Mouse (Mus musculus): Measurements from ENCODE around the gene Memo1. TPM values are rescaled to one million over a fixed set of nuclear protein-coding genes. Genes with fewer than 3 reads are reported as not detected.
"Not testable (repeated sequence)": the region's sequence is repeated elsewhere in the genome, so short reads cannot be mapped to it uniquely, and the experiment has no call there.

The Memo1 gene
- polyA plus RNA-seq, 1 experiment, result 111 TPM

GRCm38 (mm10) chr17:74265636-74266035, 29.7 kb downstream of the Memo1 start:
- TF ChIP-seq POLR2A (IDR thresholded peaks at IDR 0.05; ENCODE audit: low read depth, low read length) (no peak), CTCF (IDR thresholded peaks at IDR 0.05; ENCODE audit: borderline replicate concordance, insufficient read depth, low read length) (no peak)

GRCm38 (mm10) chr17:74265156-74265505, 30.2 kb downstream of the Memo1 start:
- peak overlapping the region; percentile 66 for H3K27ac ChIP-seq (ENCODE audit: insufficient read depth, low read length)
- TF ChIP-seq POLR2A (IDR thresholded peaks at IDR 0.05; ENCODE audit: low read depth, low read length) (no peak), CTCF (IDR thresholded peaks at IDR 0.05; ENCODE audit: borderline replicate concordance, insufficient read depth, low read length) (no peak)

More at GRCm38 (mm10) chr17:74265636-74266035, 29.7 kb downstream of the Memo1 start:
- no peak overlapping the region for H3K4me3 ChIP-seq (ENCODE audit: insufficient read depth, low read length)
- H3K4me1 ChIP-seq (ENCODE audit: control insufficient read depth, insufficient read depth, low read length), result peaks cover 12% of the 10 kb centered on the region
- peak overlapping the region; percentile 66 for H3K27ac ChIP-seq (ENCODE audit: insufficient read depth, low read length)

DNA sequence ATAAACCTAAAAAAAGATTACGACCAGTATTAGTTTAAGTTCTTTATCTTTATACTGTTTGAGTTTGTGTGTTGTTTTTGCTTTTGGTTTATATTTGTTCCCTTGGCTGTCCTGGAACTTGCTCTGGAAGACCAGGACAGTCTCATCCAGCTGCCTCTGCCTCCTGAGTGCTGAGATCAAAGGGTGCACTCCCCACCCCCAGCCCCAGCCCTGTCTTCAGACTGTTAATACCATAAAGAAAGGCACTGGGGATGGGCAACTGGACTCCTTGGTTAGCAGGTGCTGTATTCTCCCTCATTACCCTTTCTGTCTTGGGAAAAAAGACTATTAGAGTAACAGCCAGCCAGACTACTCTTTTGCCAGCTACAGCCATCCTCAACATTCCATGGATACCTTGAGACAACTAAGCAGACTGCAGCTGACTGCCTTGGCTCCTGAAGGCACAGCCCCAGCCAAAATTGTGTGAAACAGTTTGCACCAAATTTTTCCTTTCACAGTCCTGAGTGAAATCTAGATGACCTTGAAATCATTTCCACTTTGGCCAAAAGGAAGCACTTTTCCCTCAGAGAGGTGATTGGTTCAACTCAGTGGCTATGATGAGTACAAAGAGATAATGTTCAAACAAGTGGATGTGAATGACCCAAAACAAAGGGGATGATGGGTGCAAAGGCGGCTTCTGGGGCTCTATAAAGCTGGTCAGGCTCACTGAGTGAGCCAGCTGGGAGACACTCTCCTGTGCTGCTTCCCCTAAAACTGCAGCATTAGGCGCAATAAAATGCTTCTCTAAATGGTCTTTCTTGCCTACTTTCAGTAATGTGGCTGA, 30.8 kb downstream of the Memo1 start:
- TF ChIP-seq POLR2A (IDR thresholded peaks at IDR 0.05; ENCODE audit: low read depth, low read length), result no peak
- no peak for TF ChIP-seq CTCF (IDR thresholded peaks at IDR 0.05; ENCODE audit: borderline replicate concordance, insufficient read depth, low read length)
- H3K27ac ChIP-seq (ENCODE audit: insufficient read depth, low read length), result peak overlapping the region; percentile 66
- peaks cover 12% of the 10 kb centered on the region for H3K4me1 ChIP-seq (ENCODE audit: control insufficient read depth, insufficient read depth, low read length)
- H3K4me3 ChIP-seq (ENCODE audit: insufficient read depth, low read length), result no peak overlapping the region

More at GRCm38 (mm10) chr17:74265156-74265505, 30.2 kb downstream of the Memo1 start:
- Histone ChIP-seq H3K4me3 (ENCODE audit: insufficient read depth, low read length) (no peak overlapping the region), H3K4me1 (ENCODE audit: control insufficient read depth, insufficient read depth, low read length) (peaks cover 12% of the 10 kb centered on the region)

- Histone ChIP-seq H3K4me3 (ENCODE audit: insufficient read depth, low read length) (no peak overlapping the region), H3K4me1 (ENCODE audit: control insufficient read depth, insufficient read depth, low read length) (peaks cover 12% of the 10 kb centered on the region), H3K27ac (ENCODE audit: insufficient read depth, low read length) (no peak overlapping the region)
- TF ChIP-seq POLR2A (IDR thresholded peaks at IDR 0.05; ENCODE audit: low read depth, low read length) (no peak), CTCF (IDR thresholded peaks at IDR 0.05; ENCODE audit: borderline replicate concordance, insufficient read depth, low read length) (no peak)
Measured at GRCm38 (mm10) chr17:74262415-74262814, 32.9 kb downstream of the Memo1 start.

GRCm38 (mm10) chr17:74245284-74245683, 50.0 kb downstream of the Memo1 start:
- TF ChIP-seq POLR2A (IDR thresholded peaks at IDR 0.05; ENCODE audit: low read depth, low read length), result no peak
- no peak for TF ChIP-seq CTCF (IDR thresholded peaks at IDR 0.05; ENCODE audit: borderline replicate concordance, insufficient read depth, low read length)
- H3K4me3 ChIP-seq (ENCODE audit: insufficient read depth, low read length), result no peak overlapping the region

GRCm38 (mm10) chr17:74242788-74243187, 52.5 kb downstream of the Memo1 start:
- Histone ChIP-seq H3K27ac (ENCODE audit: insufficient read depth, low read length) (no peak overlapping the region), H3K4me1 (ENCODE audit: control insufficient read depth, insufficient read depth, low read length) (peaks cover 3% of the 10 kb centered on the region), H3K4me3 (ENCODE audit: insufficient read depth, low read length) (no peak overlapping the region)
- TF ChIP-seq CTCF (IDR thresholded peaks at IDR 0.05; ENCODE audit: borderline replicate concordance, insufficient read depth, low read length), result no peak
- TF ChIP-seq POLR2A (IDR thresholded peaks at IDR 0.05; ENCODE audit: low read depth, low read length), result no peak

More at GRCm38 (mm10) chr17:74245284-74245683, 50.0 kb downstream of the Memo1 start:
- Histone ChIP-seq H3K27ac (ENCODE audit: insufficient read depth, low read length) (no peak overlapping the region), H3K4me1 (ENCODE audit: control insufficient read depth, insufficient read depth, low read length) (peaks cover 3% of the 10 kb centered on the region)

- no peak overlapping the region for H3K4me3 ChIP-seq (ENCODE audit: insufficient read depth, low read length)
- H3K4me1 ChIP-seq (ENCODE audit: control insufficient read depth, insufficient read depth, low read length), result peaks cover 2% of the 10 kb centered on the region
- H3K27ac ChIP-seq (ENCODE audit: insufficient read depth, low read length), result no peak overlapping the region
- TF ChIP-seq POLR2A (IDR thresholded peaks at IDR 0.05; ENCODE audit: low read depth, low read length) (no peak), CTCF (IDR thresholded peaks at IDR 0.05; ENCODE audit: borderline replicate concordance, insufficient read depth, low read length) (no peak)
Measured at GRCm38 (mm10) chr17:74240322-74240721, 55.0 kb downstream of the Memo1 start.

DNA sequence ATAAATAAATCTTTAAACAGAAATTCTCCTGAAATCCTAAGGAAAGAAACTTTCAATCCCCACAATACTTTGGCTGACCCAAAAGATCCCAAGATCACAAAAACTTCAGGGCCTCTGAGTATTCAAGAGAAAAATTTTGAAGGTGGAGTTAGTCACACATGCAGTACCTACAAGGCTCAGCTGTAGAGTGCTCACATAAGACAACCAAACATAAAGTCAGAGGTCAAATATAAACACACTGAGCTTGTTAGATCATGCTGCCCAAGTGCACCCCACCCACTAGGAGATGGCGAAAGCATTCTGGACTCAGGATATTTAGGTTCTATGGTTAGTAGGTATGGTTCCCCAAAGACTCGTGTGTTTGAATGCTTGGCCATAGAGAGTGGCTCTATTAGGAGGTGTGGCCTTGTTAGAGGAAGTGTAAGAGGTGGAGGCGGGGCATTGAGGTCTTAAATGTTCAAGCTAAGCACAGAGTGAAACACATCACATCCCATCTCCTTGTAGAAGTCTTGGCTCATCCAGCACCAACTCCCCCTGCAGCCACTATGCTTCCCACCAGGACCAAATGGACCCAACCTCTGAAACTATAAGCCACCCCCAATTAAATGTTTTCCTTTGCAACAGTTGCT, 67.1 kb downstream of the Memo1 start:
- no peaks in the 10 kb centered on the region for H3K4me1 ChIP-seq (ENCODE audit: control insufficient read depth, insufficient read depth, low read length)
- no peak overlapping the region for H3K4me3 ChIP-seq (ENCODE audit: insufficient read depth, low read length)
- TF ChIP-seq POLR2A (IDR thresholded peaks at IDR 0.05; ENCODE audit: low read depth, low read length), result no peak
- no peak for TF ChIP-seq CTCF (IDR thresholded peaks at IDR 0.05; ENCODE audit: borderline replicate concordance, insufficient read depth, low read length)
- H3K27ac ChIP-seq (ENCODE audit: insufficient read depth, low read length), result no peak overlapping the region

GRCm38 (mm10) chr17:74217304-74217703, 78.0 kb downstream of the Memo1 start:
- Histone ChIP-seq H3K4me3 (ENCODE audit: insufficient read depth, low read length) (no peak overlapping the region), H3K27ac (ENCODE audit: insufficient read depth, low read length) (no peak overlapping the region), H3K4me1 (ENCODE audit: control insufficient read depth, insufficient read depth, low read length) (no peaks in the 10 kb centered on the region)
- TF ChIP-seq POLR2A (IDR thresholded peaks at IDR 0.05; ENCODE audit: low read depth, low read length) (no peak), CTCF (IDR thresholded peaks at IDR 0.05; ENCODE audit: borderline replicate concordance, insufficient read depth, low read length) (no peak)

DNA sequence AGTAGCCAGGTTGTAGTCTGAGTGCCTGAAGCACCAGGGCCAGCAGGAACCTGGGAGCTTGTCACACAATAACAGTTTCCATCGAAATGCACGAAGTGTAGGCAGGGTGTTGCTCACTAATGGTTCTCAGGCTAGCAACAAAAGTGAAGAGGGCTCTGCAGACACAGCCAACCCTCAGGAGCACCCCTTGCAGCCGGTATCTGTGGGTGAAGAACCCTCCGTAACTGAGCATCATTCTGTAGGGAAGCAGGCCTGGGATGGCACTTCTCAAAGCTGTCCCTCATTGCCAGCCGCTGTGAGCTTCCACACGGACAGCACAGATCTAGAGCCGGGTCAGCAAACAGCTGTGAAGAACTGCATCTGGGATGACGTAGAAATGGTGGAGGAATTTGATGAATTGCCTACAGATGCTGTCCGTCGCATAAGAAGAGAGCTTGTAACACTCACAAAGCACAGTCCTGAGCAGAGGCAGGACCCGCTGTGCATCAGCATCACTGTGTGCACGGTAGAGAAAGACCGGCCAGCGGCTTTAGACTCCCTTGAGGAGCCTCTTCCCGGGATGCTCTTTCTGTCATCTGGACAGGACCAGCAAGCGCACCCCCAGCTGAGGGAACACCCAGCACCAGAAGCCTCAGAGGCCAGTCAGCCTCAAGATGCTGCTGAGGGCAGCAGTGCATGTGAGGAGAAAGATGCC, 82.3 kb downstream of the Memo1 start:
- not testable (repeated sequence) for H3K4me3 ChIP-seq (ENCODE audit: insufficient read depth, low read length); H3K27ac ChIP-seq (ENCODE audit: insufficient read depth, low read length); H3K4me1 ChIP-seq (ENCODE audit: control insufficient read depth, insufficient read depth, low read length)
